In genomic region chr4:41225412-41225811, GRCm38 (mm10) we compare ENCODE assay signal across 11 mouse cellular contexts. TPM values are rescaled to one million over a fixed set of nuclear protein-coding genes. Genes with fewer than 3 reads are reported as not detected.
DNase-seq lines count a peak whose midpoint lies in the region; ATAC-seq and TF ChIP-seq lines count a peak whose summit lies in the region.
"Had no signal": no experiment of that assay in that cellular context is flagged by ENCODE, and none has a peak within 500 bp of the region (broad histone marks: within the 10 kb centered on the region; RNA-seq: fewer than 3 reads in every experiment).

No protein-coding gene starts in this region.

- peak; percentile 26 for DNase-seq in embryo, embryonic 10.5 days (ENCODE audit: low spot score)
- DNase-seq in embryo, embryonic 9.5 days (ENCODE audit: extremely low spot score) = no peak
- DNase-seq in layer of hippocampus, adult 2 months (ENCODE audit: low spot score in 2 of 2) = no peak
- no peak for DNase-seq in layer of hippocampus, postnatal 25 days (ENCODE audit: extremely low spot score in 1 of 2, low spot score in 1 of 2)
- peak; percentile 55 for DNase-seq in induced T-regulatory cell, adult 2 months (ENCODE audit: low read depth)
- DNase-seq in adrenal gland, adult (ENCODE audit: inconsistent age in 2 of 2, low spot score in 1 of 2) = no peak
- DNase-seq: adrenal gland, adult 8-10 months; cerebellum, postnatal 25 days had no signal

- no peaks in the 10 kb centered on the region for H3K27me3 ChIP-seq in E14TG2a.4 (ENCODE audit: insufficient read depth, low read length)

- no peaks in the 10 kb centered on the region for H3K9me3 ChIP-seq in E14TG2a.4 (ENCODE audit: low read length)

- no peaks in the 10 kb centered on the region for H3K4me1 ChIP-seq in E14TG2a.4 (replicated peaks; ENCODE audit: low read depth, low read length)

- no peak overlapping the region for H3K4me3 ChIP-seq in layer of hippocampus, adult 2 months
- no peak overlapping the region for H3K4me3 ChIP-seq in E14TG2a.4 (replicated peaks; ENCODE audit: low read length)

- H3K36me3 ChIP-seq in E14TG2a.4 (ENCODE audit: insufficient read depth, low read length) = peaks cover 100% of the 10 kb centered on the region

- ATAC-seq in granulocyte monocyte progenitor cell, adult 5-6 weeks (replicated peaks; ENCODE audit: poor library complexity, severe bottlenecking) = no peak

- peak; percentile 77 for TF ChIP-seq CTCF in layer of hippocampus, adult 2 months (conservative IDR thresholded peaks at IDR 0.05)
- TF ChIP-seq CTCF in E14TG2a.4 (conservative IDR thresholded peaks at IDR 0.05; ENCODE audit: low read length) = peak; percentile 30; the same call in 1 of the 2 replicates

- no peak overlapping the region for H3K27ac ChIP-seq in layer of hippocampus, adult 2 months
- H3K27ac ChIP-seq: macrophage had no signal

RNA-seq across cellular contexts. Expression of gene Ubap2, which starts 49.5 kb away (rescaled TPM):
- total RNA-seq in layer of hippocampus, adult 2 months (2021) = 10 to 100 TPM; 40.9 to 45.0 TPM
- 10 to 100 TPM; 40.5 to 48.3 TPM for total RNA-seq in layer of hippocampus, postnatal 25 days (2021)
- total RNA-seq in granulocyte monocyte progenitor cell, adult 5-6 weeks (2014; fragmentation: Nextera tagmentation) = 51.8 and 75.7 TPM in 2 replicates
- 19.8 and 28.6 TPM in 2 replicates for total RNA-seq in granulocyte monocyte progenitor cell, adult 5-6 weeks (2017)

Comparison
In these comparisons a context has a peak if more than half of its experiments do, and no peak if none do; other contexts are left out.
1. DNase-seq: peak in embryo, embryonic 10.5 days (single experiment) and induced T-regulatory cell, adult 2 months (single experiment); none in embryo, embryonic 9.5 days (single experiment), layer of hippocampus, adult 2 months (0 of 2), layer of hippocampus, postnatal 25 days (0 of 2) and adrenal gland, adult (0 of 2).